Mouse (Mus musculus): ENCODE data around the gene Ankrd54. TPM values are rescaled to one million over a fixed set of nuclear protein-coding genes. Genes with fewer than 3 reads are reported as not detected.

Gene Ankrd54
- polyA plus RNA-seq, 1 experiment from 2014 or later, result 42.8 TPM

- ATAC-seq (replicated peaks; ENCODE audit: insufficient number of reproducible peaks, low FRiP score, low TSS enrichment, low read depth) (no peak), DNase-seq (ENCODE audit: low spot score) (no peak)
- Histone ChIP-seq H3K36me3 (replicated peaks; ENCODE audit: control insufficient read depth, insufficient read depth, low read depth, low read length) (peaks cover 13% of the 10 kb centered on the region), H3K27me3 (ENCODE audit: control insufficient read depth, insufficient read depth, low read length) (no peaks in the 10 kb centered on the region), H3K9me3 (replicated peaks; ENCODE audit: control insufficient read depth, low read length) (no peaks in the 10 kb centered on the region), H3K9ac (replicated peaks; ENCODE audit: low read length) (no peak overlapping the region), H3K27ac (replicated peaks; ENCODE audit: low read depth, low read length) (no peak overlapping the region), H3K4me3 (ENCODE audit: low read depth, low read length) (no peak overlapping the region), H3K4me2 (ENCODE audit: low read depth, low read length) (no peak overlapping the region), H3K4me1 (ENCODE audit: control insufficient read depth, insufficient read depth, low read length) (no peaks in the 10 kb centered on the region)
- WGBS, result 89% methylated on average over 2 of the region's 2 CpGs
Observed at GRCm38 (mm10) chr15:79050964-79051363, 11.7 kb downstream of the Ankrd54 start.

- Histone ChIP-seq H3K27me3 (ENCODE audit: control insufficient read depth, insufficient read depth, low read length) (no peaks in the 10 kb centered on the region), H3K4me1 (ENCODE audit: control insufficient read depth, insufficient read depth, low read length) (no peaks in the 10 kb centered on the region), H3K9me3 (replicated peaks; ENCODE audit: control insufficient read depth, low read length) (no peaks in the 10 kb centered on the region), H3K4me2 (ENCODE audit: low read depth, low read length) (no peak overlapping the region), H3K36me3 (replicated peaks; ENCODE audit: control insufficient read depth, insufficient read depth, low read depth, low read length) (peaks cover 8% of the 10 kb centered on the region), H3K4me3 (ENCODE audit: low read depth, low read length) (no peak overlapping the region), H3K27ac (replicated peaks; ENCODE audit: low read depth, low read length) (no peak overlapping the region), H3K9ac (replicated peaks; ENCODE audit: low read length) (0 out of 2 replicates have a peak overlapping the region, but pooled peaks have one; percentile 4)
- 66% methylated on average over 9 of the region's 9 CpGs for WGBS
- ATAC-seq (replicated peaks; ENCODE audit: insufficient number of reproducible peaks, low FRiP score, low TSS enrichment, low read depth), result peak; percentile 50; the same call in 1 of the 2 replicates
- DNase-seq (ENCODE audit: low spot score), result no peak
Observed at GRCm38 (mm10) chr15:79050160-79050845, 12.4 kb downstream of the Ankrd54 start.

GRCm38 (mm10) chr15:79048186-79048585 lies 14.5 kb downstream of the Ankrd54 start:
- 65% methylated on average over 4 of the region's 4 CpGs for WGBS
- DNase-seq (ENCODE audit: low spot score) (no peak), ATAC-seq (replicated peaks; ENCODE audit: insufficient number of reproducible peaks, low FRiP score, low TSS enrichment, low read depth) (no peak)
- Histone ChIP-seq H3K4me2 (ENCODE audit: low read depth, low read length) (no peak overlapping the region), H3K9ac (replicated peaks; ENCODE audit: low read length) (no peak overlapping the region), H3K27me3 (ENCODE audit: control insufficient read depth, insufficient read depth, low read length) (peaks cover 9% of the 10 kb centered on the region), H3K36me3 (replicated peaks; ENCODE audit: control insufficient read depth, insufficient read depth, low read depth, low read length) (no peaks in the 10 kb centered on the region; the same call in 1 of the 2 replicates), H3K4me3 (ENCODE audit: low read depth, low read length) (no peak overlapping the region), H3K27ac (replicated peaks; ENCODE audit: low read depth, low read length) (no peak overlapping the region), H3K9me3 (replicated peaks; ENCODE audit: control insufficient read depth, low read length) (no peaks in the 10 kb centered on the region), H3K4me1 (ENCODE audit: control insufficient read depth, insufficient read depth, low read length) (peaks cover 1% of the 10 kb centered on the region)

- 11% methylated on average over 4 of the region's 4 CpGs for WGBS
- Histone ChIP-seq H3K4me2 (ENCODE audit: low read depth, low read length) (no peak overlapping the region), H3K9me3 (replicated peaks; ENCODE audit: control insufficient read depth, low read length) (no peaks in the 10 kb centered on the region), H3K36me3 (replicated peaks; ENCODE audit: control insufficient read depth, insufficient read depth, low read depth, low read length) (no peaks in the 10 kb centered on the region), H3K4me1 (ENCODE audit: control insufficient read depth, insufficient read depth, low read length) (peaks cover 4% of the 10 kb centered on the region), H3K4me3 (ENCODE audit: low read depth, low read length) (no peak overlapping the region), H3K27ac (replicated peaks; ENCODE audit: low read depth, low read length) (no peak overlapping the region), H3K9ac (replicated peaks; ENCODE audit: low read length) (no peak overlapping the region), H3K27me3 (ENCODE audit: control insufficient read depth, insufficient read depth, low read length) (peaks cover 34% of the 10 kb centered on the region)
- DNase-seq (ENCODE audit: low spot score) (no peak), ATAC-seq (replicated peaks; ENCODE audit: insufficient number of reproducible peaks, low FRiP score, low TSS enrichment, low read depth) (0 out of 2 replicates have a peak, but pooled peaks have one; percentile 18)
Observed at GRCm38 (mm10) chr15:79044837-79045236, 17.9 kb downstream of the Ankrd54 start.

DNA sequence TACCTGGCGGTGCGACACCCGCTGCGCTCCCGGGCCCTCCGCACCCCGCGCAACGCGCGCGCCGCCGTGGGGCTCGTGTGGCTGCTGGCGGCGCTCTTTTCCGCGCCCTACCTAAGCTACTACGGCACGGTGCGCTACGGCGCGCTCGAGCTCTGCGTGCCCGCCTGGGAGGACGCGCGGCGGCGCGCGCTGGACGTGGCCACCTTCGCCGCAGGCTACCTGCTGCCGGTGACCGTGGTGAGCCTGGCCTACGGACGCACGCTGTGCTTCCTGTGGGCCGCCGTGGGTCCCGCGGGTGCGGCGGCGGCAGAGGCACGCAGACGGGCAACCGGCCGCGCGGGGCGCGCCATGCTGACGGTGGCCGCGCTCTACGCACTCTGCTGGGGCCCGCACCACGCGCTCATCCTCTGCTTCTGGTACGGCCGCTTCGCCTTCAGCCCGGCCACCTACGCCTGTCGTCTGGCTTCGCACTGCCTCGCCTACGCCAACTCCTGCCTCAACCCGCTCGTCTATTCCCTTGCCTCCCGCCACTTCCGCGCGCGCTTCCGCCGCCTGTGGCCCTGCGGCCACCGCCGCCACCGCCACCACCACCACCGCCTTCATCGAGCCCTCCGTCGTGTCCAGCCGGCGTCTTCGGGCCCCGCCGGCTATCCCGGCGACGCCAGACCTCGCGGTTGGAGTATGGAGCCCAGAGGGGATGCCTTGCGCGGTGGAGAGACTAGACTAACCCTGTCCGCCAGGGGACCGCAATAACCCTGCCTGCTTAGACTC lies 19.8 kb downstream of the Ankrd54 start:
- Histone ChIP-seq H3K27ac (replicated peaks; ENCODE audit: low read depth, low read length) (no peak overlapping the region), H3K4me1 (ENCODE audit: control insufficient read depth, insufficient read depth, low read length) (peaks cover 4% of the 10 kb centered on the region), H3K9ac (replicated peaks; ENCODE audit: low read length) (peak overlapping the region; percentile 55), H3K4me3 (ENCODE audit: low read depth, low read length) (peak overlapping the region; percentile 55), H3K9me3 (replicated peaks; ENCODE audit: control insufficient read depth, low read length) (no peaks in the 10 kb centered on the region), H3K27me3 (ENCODE audit: control insufficient read depth, insufficient read depth, low read length) (peaks cover 34% of the 10 kb centered on the region), H3K4me2 (ENCODE audit: low read depth, low read length) (peak overlapping the region; percentile 99), H3K36me3 (replicated peaks; ENCODE audit: control insufficient read depth, insufficient read depth, low read depth, low read length) (no peaks in the 10 kb centered on the region)
- DNase-seq (ENCODE audit: low spot score) (peak; percentile 52), ATAC-seq (replicated peaks; ENCODE audit: insufficient number of reproducible peaks, low FRiP score, low TSS enrichment, low read depth) (no peak)
- under 1% methylated on average over 82 of the region's 105 CpGs for WGBS

DNA sequence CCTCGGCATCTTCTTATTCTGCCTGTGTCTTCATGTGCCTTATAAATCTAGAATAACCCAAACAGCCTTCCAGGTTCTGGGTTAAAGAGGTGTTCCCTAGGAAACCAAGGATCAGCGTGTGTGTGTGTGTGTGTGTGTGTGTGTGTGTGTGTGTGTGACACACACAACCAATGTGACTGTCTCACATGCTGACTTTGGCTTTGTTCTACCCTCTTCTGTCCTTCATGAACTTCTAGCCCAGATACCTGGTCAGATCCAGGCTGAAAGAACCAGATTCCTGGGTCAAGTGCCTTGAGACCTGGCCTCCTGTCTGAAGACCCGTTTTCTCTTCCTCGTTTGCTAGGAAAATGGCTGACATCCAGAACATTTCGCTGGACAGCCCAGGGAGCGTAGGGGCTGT lies 21.1 kb downstream of the Ankrd54 start, which contains the start of gene Galr3:
Gene Galr3, plus strand, starts transcription at position 301 of the 400 bp plus-strand sequence.
- DNase-seq (ENCODE audit: low spot score) (no peak), ATAC-seq (replicated peaks; ENCODE audit: insufficient number of reproducible peaks, low FRiP score, low TSS enrichment, low read depth) (no peak)
- H3K27me3 ChIP-seq (ENCODE audit: control insufficient read depth, insufficient read depth, low read length), result peaks cover 34% of the 10 kb centered on the region
- H3K4me1 ChIP-seq (ENCODE audit: control insufficient read depth, insufficient read depth, low read length), result peaks cover 4% of the 10 kb centered on the region
- no peaks in the 10 kb centered on the region for H3K9me3 ChIP-seq (replicated peaks; ENCODE audit: control insufficient read depth, low read length)
- H3K27ac ChIP-seq (replicated peaks; ENCODE audit: low read depth, low read length), result no peak within 1 kb of the TSS
- no peaks in the 10 kb centered on the region for H3K36me3 ChIP-seq (replicated peaks; ENCODE audit: control insufficient read depth, insufficient read depth, low read depth, low read length)
- H3K9ac ChIP-seq (replicated peaks; ENCODE audit: low read length), result peak within 1 kb of the TSS; percentile 55
- H3K4me3 ChIP-seq (ENCODE audit: low read depth, low read length), result peak within 1 kb of the TSS; percentile 55
- peak within 1 kb of the TSS; percentile 99 for H3K4me2 ChIP-seq (ENCODE audit: low read depth, low read length)
- 74% methylated on average over 6 of the region's 6 CpGs for WGBS

DNA sequence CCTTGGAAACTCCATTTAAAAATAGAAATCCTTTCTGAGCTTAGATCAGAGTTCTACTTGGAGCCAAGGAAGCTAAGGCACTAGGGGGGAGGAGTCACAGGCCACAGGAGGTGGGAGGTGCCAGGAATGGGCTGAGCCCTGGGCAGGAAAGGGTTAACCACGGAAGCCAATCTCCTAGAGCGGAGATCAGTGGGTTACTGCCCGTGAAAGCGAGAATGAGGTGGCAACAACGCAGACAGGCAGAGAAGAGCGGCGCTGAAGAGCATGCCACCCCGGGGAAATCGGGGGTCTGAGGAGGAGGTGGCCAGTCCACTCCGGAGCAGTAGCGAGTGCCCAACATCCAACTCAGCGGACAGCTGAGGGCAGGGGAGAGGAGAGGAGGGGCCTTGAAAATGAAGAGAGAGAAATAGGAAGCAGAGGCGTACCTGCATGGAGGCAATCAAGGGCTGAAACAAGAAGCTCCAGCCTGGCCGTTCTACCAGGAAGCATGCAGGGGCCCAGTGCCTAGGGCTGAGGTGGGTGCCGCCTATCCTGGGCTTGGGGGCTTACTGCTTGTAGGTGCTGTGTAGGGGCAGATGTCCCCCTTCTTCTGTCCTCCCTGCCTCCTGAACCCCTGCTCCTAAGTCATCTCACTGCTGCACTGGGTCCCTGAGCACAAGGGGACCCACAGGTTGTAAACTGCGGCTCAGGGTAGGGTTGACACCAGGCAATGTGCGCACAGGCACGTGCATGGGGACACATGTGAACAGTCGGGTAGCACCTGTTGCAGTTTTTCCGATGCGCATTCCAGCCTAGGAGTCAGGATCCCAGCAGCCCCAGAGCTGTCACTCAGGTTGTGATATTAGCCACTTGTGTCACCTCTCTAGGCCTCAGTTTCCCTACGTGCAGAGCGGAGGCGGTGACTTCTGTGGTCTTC lies 21.9 kb downstream of the Ankrd54 start:
- Histone ChIP-seq H3K4me3 (ENCODE audit: low read depth, low read length) (peak overlapping the region; percentile 22; the same call in 1 of the 2 replicates), H3K4me2 (ENCODE audit: low read depth, low read length) (peak overlapping the region; percentile 31), H3K27me3 (ENCODE audit: control insufficient read depth, insufficient read depth, low read length) (peaks cover 34% of the 10 kb centered on the region), H3K9me3 (replicated peaks; ENCODE audit: control insufficient read depth, low read length) (no peaks in the 10 kb centered on the region), H3K27ac (replicated peaks; ENCODE audit: low read depth, low read length) (no peak overlapping the region), H3K9ac (replicated peaks; ENCODE audit: low read length) (peak overlapping the region; percentile 26; the same call in 1 of the 2 replicates), H3K4me1 (ENCODE audit: control insufficient read depth, insufficient read depth, low read length) (peaks cover 4% of the 10 kb centered on the region), H3K36me3 (replicated peaks; ENCODE audit: control insufficient read depth, insufficient read depth, low read depth, low read length) (no peaks in the 10 kb centered on the region)
- ATAC-seq (replicated peaks; ENCODE audit: insufficient number of reproducible peaks, low FRiP score, low TSS enrichment, low read depth), result no peak
- 22% methylated on average over 24 of the region's 24 CpGs for WGBS
- DNase-seq (ENCODE audit: low spot score), result peak; percentile 56
